ENCODE assay signal across 29 mouse cellular contexts in genomic region chr5:134817671-134818070, GRCm38 (mm10).
A peak's percentile ranks its signal among the peaks of the same experiment; 100 is the strongest.
DNase-seq lines count a peak whose midpoint lies in the region; ATAC-seq and TF ChIP-seq lines count a peak whose summit lies in the region.
"Had no signal": no experiment of that assay in that cellular context is flagged by ENCODE, and none has a peak within 500 bp of the region (broad histone marks: within the 10 kb centered on the region; RNA-seq: fewer than 3 reads in every experiment).

No protein-coding gene starts in this region.

- no peak overlapping the region for H3K9ac ChIP-seq in heart, adult 2 months (ENCODE audit: low read depth, low read length)
- no peak overlapping the region for H3K9ac ChIP-seq in embryonic facial prominence, embryonic 11.5 days (replicated peaks; ENCODE audit: low read length)
- H3K9ac ChIP-seq: embryonic facial prominence, embryonic 13.5 days; forebrain, embryonic 12.5 days; forebrain, embryonic 15.5 days; heart, embryonic 12.5 days; heart, embryonic 15.5 days; hindbrain, embryonic 13.5 days; intestine, embryonic 15.5 days had no signal

- H3K36me3 ChIP-seq in heart, adult 2 months (ENCODE audit: control insufficient read depth, insufficient read depth, low read length) = no peaks in the 10 kb centered on the region
- H3K36me3 ChIP-seq in embryonic facial prominence, embryonic 11.5 days (replicated peaks; ENCODE audit: control insufficient read depth, insufficient read depth, low read depth, low read length) = no peaks in the 10 kb centered on the region
- H3K36me3 ChIP-seq: embryonic facial prominence, embryonic 13.5 days; forebrain, embryonic 12.5 days; forebrain, embryonic 15.5 days; G1E; heart, embryonic 12.5 days; heart, embryonic 15.5 days; hindbrain, embryonic 10.5 days; hindbrain, embryonic 13.5 days; intestine, embryonic 15.5 days had no signal

- H3K79me2 ChIP-seq in heart, adult 2 months (replicated peaks; ENCODE audit: control insufficient read depth, insufficient read depth, low read length) = no peaks in the 10 kb centered on the region

- intact Hi-C loops in heart, adult 2 months (cut with DNase I) = no loop called here

- no peak overlapping the region for H3K27ac ChIP-seq in heart, adult 2 months
- H3K27ac ChIP-seq in embryonic facial prominence, embryonic 11.5 days (replicated peaks; ENCODE audit: low read depth, low read length) = no peak overlapping the region
- H3K27ac ChIP-seq: embryonic facial prominence, embryonic 13.5 days; forebrain, embryonic 12.5 days; forebrain, embryonic 15.5 days; heart, embryonic 15.5 days; hindbrain, embryonic 10.5 days; hindbrain, embryonic 13.5 days; intestine, embryonic 15.5 days had no signal

- 91% methylated on average over 4 of the region's 4 CpGs for WGBS in heart, adult 2 months
- WGBS in embryonic facial prominence, embryonic 11.5 days = 37% methylated on average over 4 of the region's 4 CpGs

- no peaks in the 10 kb centered on the region for H3K4me1 ChIP-seq in heart, adult 2 months (ENCODE audit: control insufficient read depth, insufficient read depth, low read length)
- no peaks in the 10 kb centered on the region for H3K4me1 ChIP-seq in embryonic facial prominence, embryonic 11.5 days (ENCODE audit: control insufficient read depth, insufficient read depth, low read length)
- H3K4me1 ChIP-seq: embryonic facial prominence, embryonic 13.5 days; forebrain, embryonic 12.5 days; forebrain, embryonic 15.5 days; heart, embryonic 12.5 days; heart, embryonic 15.5 days; hindbrain, embryonic 10.5 days; hindbrain, embryonic 13.5 days; intestine, embryonic 15.5 days had no signal

- TF ChIP-seq CTCF in heart, adult 2 months (IDR thresholded peaks at IDR 0.05) = no peak

- peak; percentile 21 for DNase-seq in heart, adult 11 months
- DNase-seq in heart, adult 2 months = no peak
- DNase-seq in embryo, embryonic 11 days = peak; percentile 31
- DNase-seq in embryonic facial prominence, embryonic 11.5 days (ENCODE audit: low spot score) = peak; percentile 68
- peak; percentile 34 for DNase-seq in mesoderm, embryonic 11.5 days (ENCODE audit: low read depth, low spot score)
- DNase-seq in retina, postnatal 1 day = no peak
- no peak for DNase-seq in urinary bladder, postnatal 4 days (ENCODE audit: low spot score in 2 of 2)
- DNase-seq: adrenal gland, postnatal 10 days; adrenal gland, postnatal 36 days; B cell, adult 2 months; cerebellum, adult 2 months; cerebellum, adult 9-11 months; cerebellum, postnatal 25 days; gastrocnemius, postnatal 10 days; gastrocnemius, postnatal 36 days; heart, postnatal 10 days; heart, postnatal 36 days had no signal

- no peak for ATAC-seq in embryonic facial prominence, embryonic 11.5 days (replicated peaks; ENCODE audit: insufficient number of reproducible peaks, low FRiP score, low TSS enrichment, low read depth)
- ATAC-seq: forebrain, embryonic 15.5 days; hindbrain, embryonic 16.5 days; intestine, embryonic 15.5 days; Patski had no signal

- H3K4me3 ChIP-seq in heart, adult 2 months = no peak overlapping the region
- H3K4me3 ChIP-seq in embryonic facial prominence, embryonic 11.5 days (ENCODE audit: low read depth, low read length) = no peak overlapping the region
- H3K4me3 ChIP-seq: embryonic facial prominence, embryonic 13.5 days; erythroblast, embryonic 14.5 days; forebrain, embryonic 12.5 days; forebrain, embryonic 15.5 days; heart, embryonic 12.5 days; heart, embryonic 15.5 days; hindbrain, embryonic 10.5 days; hindbrain, embryonic 13.5 days; intestine, embryonic 15.5 days had no signal

- TF ChIP-seq EP300 in heart, adult 2 months (IDR thresholded peaks at IDR 0.05; ENCODE audit: insufficient read depth, low read depth, low read length) = no peak

- no peaks in the 10 kb centered on the region for H3K9me3 ChIP-seq in embryonic facial prominence, embryonic 11.5 days (replicated peaks; ENCODE audit: control insufficient read depth, low read length)
- H3K9me3 ChIP-seq: embryonic facial prominence, embryonic 13.5 days; forebrain, embryonic 12.5 days; forebrain, embryonic 15.5 days; G1E; hindbrain, embryonic 13.5 days; intestine, embryonic 15.5 days had no signal

- H3K27me3 ChIP-seq in heart, adult 2 months (ENCODE audit: control insufficient read depth, insufficient read depth, low read length) = no peaks in the 10 kb centered on the region
- no peaks in the 10 kb centered on the region for H3K27me3 ChIP-seq in embryonic facial prominence, embryonic 11.5 days (ENCODE audit: control insufficient read depth, insufficient read depth, low read length)
- H3K27me3 ChIP-seq: embryonic facial prominence, embryonic 13.5 days; forebrain, embryonic 12.5 days; forebrain, embryonic 15.5 days; heart, embryonic 12.5 days; heart, embryonic 15.5 days; hindbrain, embryonic 13.5 days; intestine, embryonic 15.5 days had no signal

- TF ChIP-seq POLR2A in heart, adult 2 months (IDR thresholded peaks at IDR 0.05; ENCODE audit: insufficient read depth, low read depth, low read length) = no peak

- no peak overlapping the region for H3K4me2 ChIP-seq in embryonic facial prominence, embryonic 11.5 days (ENCODE audit: low read depth, low read length)
- H3K4me2 ChIP-seq: embryonic facial prominence, embryonic 13.5 days; forebrain, embryonic 12.5 days; forebrain, embryonic 15.5 days; heart, embryonic 12.5 days; heart, embryonic 15.5 days; hindbrain, embryonic 13.5 days; intestine, embryonic 15.5 days had no signal

Comparison
In these comparisons a context has a peak if more than half of its experiments do, and no peak if none do; other contexts are left out.
1. DNase-seq: peak in heart, adult 11 months (single experiment), embryo, embryonic 11 days (single experiment), embryonic facial prominence, embryonic 11.5 days (single experiment) and mesoderm, embryonic 11.5 days (single experiment); none in heart, adult 2 months (0 of 2), retina, postnatal 1 day (single experiment) and urinary bladder, postnatal 4 days (0 of 2).